Mouse (Mus musculus): ENCODE measurements around the gene Adpgk. TPM values are rescaled to one million over a fixed set of nuclear protein-coding genes. Genes with fewer than 3 reads are reported as not detected.

The Adpgk gene
- total and polyA plus RNA-seq, 3 experiments = 26.2 to 29.8 TPM; not detected in 1

DNA sequence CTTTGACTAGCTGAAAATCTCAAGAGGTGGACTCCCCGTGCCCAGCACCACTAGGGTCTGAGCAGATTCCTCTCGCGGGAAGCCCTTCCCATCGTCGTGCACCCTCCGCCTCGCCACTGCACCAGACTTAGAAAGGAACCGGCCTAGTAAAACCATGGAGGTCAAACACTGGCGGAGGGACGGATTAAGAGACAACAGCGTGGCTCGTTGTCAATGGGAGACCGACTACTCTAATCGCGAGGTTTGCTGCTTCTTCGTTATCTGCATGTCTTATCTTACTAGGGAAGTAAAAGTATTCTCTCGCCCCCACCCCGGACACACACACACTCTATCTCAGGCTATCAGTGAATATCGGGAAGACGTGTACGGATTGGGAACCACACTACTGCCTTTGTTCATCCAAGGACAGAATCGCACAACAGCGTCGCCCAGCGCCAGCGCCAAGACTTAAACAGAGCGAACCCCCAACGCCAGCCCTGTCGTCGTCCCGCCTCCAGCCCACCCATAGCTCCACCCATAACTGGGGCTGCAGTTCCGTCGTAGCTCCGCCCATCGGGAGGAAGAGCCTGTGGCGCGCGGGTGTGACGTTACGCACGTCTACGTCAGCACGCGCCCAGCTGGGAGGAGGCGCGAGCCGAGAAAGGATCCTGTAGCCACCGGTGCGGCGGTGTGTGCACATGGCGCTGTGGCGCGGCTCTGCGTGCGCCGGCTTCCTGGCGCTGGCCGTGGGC lies at the start of gene Adpgk (continued):
- TF ChIP-seq POLR2AphosphoS2 (IDR thresholded peaks at IDR 0.05; ENCODE audit: low read length) (peak; percentile 95), E2F4 (IDR thresholded peaks at IDR 0.05; ENCODE audit: borderline replicate concordance, low read depth, low read length) (peak; percentile 42; the same call in 1 of the 2 replicates), MEF2A (IDR thresholded peaks at IDR 0.05; ENCODE audit: extremely low read depth, insufficient replicate concordance, low read depth, low read length, poor library complexity, severe bottlenecking) (no peak; the same call in 1 of the 2 replicates), HCFC1 (IDR thresholded peaks at IDR 0.05; ENCODE audit: low read depth, low read length) (peak; percentile 89)

GRCm38 (mm10) chr9:59245181-59245580 lies 46.2 kb upstream of the Adpgk start:
- H3K27ac ChIP-seq (ENCODE audit: control insufficient read depth, low read depth, low read length) = no peak overlapping the region
- H3K27me3 ChIP-seq (ENCODE audit: control insufficient read depth in 1 of 2, insufficient read depth in 2 of 2, low read length in 2 of 2) = peaks cover 0 to 6% of the 10 kb centered on the region in 2 experiments; a peak in 2 of 4 replicates
- peaks cover 0 to 3% of the 10 kb centered on the region in 2 experiments; a peak in 2 of 4 replicates for H3K4me1 ChIP-seq (ENCODE audit: control insufficient read depth in 1 of 2, insufficient read depth in 2 of 2, low read length in 2 of 2)
- TF ChIP-seq MXI1 (IDR thresholded peaks at IDR 0.05; ENCODE audit: low read depth, low read length) (no peak), BHLHE40 (IDR thresholded peaks at IDR 0.05; ENCODE audit: borderline replicate concordance, low read depth, low read length) (no peak), SMC3 (IDR thresholded peaks at IDR 0.05; ENCODE audit: low read depth, low read length) (no peak), MEF2A (IDR thresholded peaks at IDR 0.05; ENCODE audit: extremely low read depth, insufficient replicate concordance, low read depth, low read length, poor library complexity, severe bottlenecking) (no peak), MYC (IDR thresholded peaks at IDR 0.05; ENCODE audit: low read depth, low read length) (no peak), ZMIZ1 (IDR thresholded peaks at IDR 0.05; ENCODE audit: low read depth, low read length) (no peak), CHD1 (IDR thresholded peaks at IDR 0.05; ENCODE audit: low read depth, low read length) (no peak), GATA1 (IDR thresholded peaks at IDR 0.05; ENCODE audit: low read depth, low read length) (no peak), ZKSCAN1 (IDR thresholded peaks at IDR 0.05; ENCODE audit: low read depth, low read length) (no peak), ETS1 (IDR thresholded peaks at IDR 0.05; ENCODE audit: low read depth, low read length) (no peak), USF1 (IDR thresholded peaks at IDR 0.05; ENCODE audit: low read depth, low read length) (no peak), TBP (IDR thresholded peaks at IDR 0.05; ENCODE audit: low read depth, low read length) (no peak), E2F4 (IDR thresholded peaks at IDR 0.05; ENCODE audit: borderline replicate concordance, low read depth, low read length) (no peak), TCF12 (IDR thresholded peaks at IDR 0.05; ENCODE audit: low read depth, low read length) (no peak)
- H3K4me3 ChIP-seq (ENCODE audit: control insufficient read depth in 1 of 2, insufficient read depth in 1 of 2, low read depth in 2 of 2, low read length in 2 of 2) = no peak overlapping the region
- H3K36me3 ChIP-seq (ENCODE audit: control insufficient read depth in 1 of 2, insufficient read depth in 2 of 2, low read length in 2 of 2) = no peaks in the 10 kb centered on the region; a peak in 1 of 4 replicates
- H3K9me3 ChIP-seq (replicated peaks; ENCODE audit: insufficient read depth, low read length) = no peaks in the 10 kb centered on the region
- no peak overlapping the region for H3K9ac ChIP-seq (ENCODE audit: control insufficient read depth, low read depth, low read length, poor library complexity, severe bottlenecking)
- H3K79me2 ChIP-seq (ENCODE audit: control insufficient read depth, insufficient read depth, low read length, poor library complexity) = no peaks in the 10 kb centered on the region
- DNase-seq (ENCODE audit: low read depth, low spot score) = no peak
